Mouse (Mus musculus): Measurements from ENCODE around the gene Ppil3. TPM values are rescaled to one million over a fixed set of nuclear protein-coding genes. Genes with fewer than 3 reads are reported as not detected.

Gene Ppil3
- polyA plus RNA-seq, 1 experiment from 2014 or later = 51.0 TPM

Other genes starting within 250 kb of the Ppil3 start
- gene Aox4, start 235.1 kb downstream of the Ppil3 start, polyA plus RNA-seq (2015; fragmentation: Nextera tagmentation; extraction: Ambion mirVana) = 0.29 and 0.59 TPM in 2 replicates
- gene Aox2, start 167.2 kb downstream of the Ppil3 start, polyA plus RNA-seq (2015; fragmentation: Nextera tagmentation; extraction: Ambion mirVana) = 0.02 and 0.09 TPM in 2 replicates
- gene Bzw1, start 52.6 kb downstream of the Ppil3 start, polyA plus RNA-seq (2015; fragmentation: Nextera tagmentation; extraction: Ambion mirVana) = 322 TPM in 2 replicates
- gene Clk1, start 21.4 kb downstream of the Ppil3 start, polyA plus RNA-seq (2015; fragmentation: Nextera tagmentation; extraction: Ambion mirVana) = 150 and 151 TPM in 2 replicates
- gene Nif3l1, start 335 bp downstream of the Ppil3 start, polyA plus RNA-seq (2015; fragmentation: Nextera tagmentation; extraction: Ambion mirVana) = 49.6 and 50.7 TPM in 2 replicates
- gene Orc2, start 59.6 kb upstream of the Ppil3 start, polyA plus RNA-seq (2015; fragmentation: Nextera tagmentation; extraction: Ambion mirVana) = 18.9 and 20.5 TPM in 2 replicates
- gene Fam126b, start 140.8 kb upstream of the Ppil3 start, polyA plus RNA-seq (2015; fragmentation: Nextera tagmentation; extraction: Ambion mirVana) = 16.7 and 17.7 TPM in 2 replicates
- gene Ndufb3, start 140.9 kb upstream of the Ppil3 start, polyA plus RNA-seq (2015; fragmentation: Nextera tagmentation; extraction: Ambion mirVana) = 167 and 196 TPM in 2 replicates